Mouse (Mus musculus) testis, postnatal 10 days (tissue): ENCODE results near the gene Ptov1.

Experiments used
- DNase-seq: peaks from one replicate; pipeline ENCODE4 v3.0.0; 2021; ENCODE audit warnings: low spot score

Gene Ptov1

GRCm38 (mm10) chr7:44869697-44870528 is at the start of gene Ptov1:
Ptov1 (minus strand) TSS chr7:44869788.
- peak; percentile 92 for DNase-seq

GRCm38 (mm10) chr7:44919127-44919526 is 49.5 kb upstream of the Ptov1 start:
- DNase-seq = no peak

DNA sequence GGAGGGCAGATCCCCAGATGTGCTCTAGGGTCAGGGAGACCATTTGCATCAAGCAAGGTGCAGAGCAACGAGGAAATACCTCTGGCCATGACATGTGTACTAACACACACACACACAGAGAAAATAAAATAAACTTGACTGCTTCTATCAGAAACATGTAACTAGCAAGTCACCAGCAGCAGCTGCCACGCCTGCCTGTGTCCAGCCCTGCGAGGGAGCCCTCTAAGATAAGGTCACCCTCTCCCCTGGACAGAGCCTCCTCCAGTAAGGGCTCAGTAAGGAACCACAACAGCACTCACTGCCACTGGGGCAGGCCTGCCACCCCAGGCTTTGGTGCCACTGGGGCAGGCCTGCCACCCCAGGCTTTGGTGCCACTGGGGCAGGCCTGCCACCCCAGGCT is 48.6 kb upstream of the Ptov1 start:
- no peak for DNase-seq

DNA sequence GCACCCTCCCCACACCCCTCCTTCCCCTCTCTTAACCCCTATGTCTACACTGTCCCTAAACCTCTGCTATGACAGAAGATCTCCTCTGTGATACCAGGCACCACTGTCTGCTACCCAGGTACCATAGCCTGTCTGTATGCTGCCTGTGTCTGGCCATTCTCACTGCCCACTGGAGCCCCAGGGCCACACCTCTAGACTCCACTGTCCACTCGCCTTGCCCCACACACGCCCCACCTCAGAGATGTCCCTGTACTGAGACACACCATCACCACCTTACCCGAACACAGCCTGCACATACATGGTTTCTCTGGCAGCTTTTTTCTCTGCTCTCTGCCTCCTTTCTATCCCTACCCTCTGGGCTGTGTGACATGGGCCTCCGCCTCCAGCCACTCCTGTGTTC is 47.3 kb upstream of the Ptov1 start:
- no peak for DNase-seq

DNA sequence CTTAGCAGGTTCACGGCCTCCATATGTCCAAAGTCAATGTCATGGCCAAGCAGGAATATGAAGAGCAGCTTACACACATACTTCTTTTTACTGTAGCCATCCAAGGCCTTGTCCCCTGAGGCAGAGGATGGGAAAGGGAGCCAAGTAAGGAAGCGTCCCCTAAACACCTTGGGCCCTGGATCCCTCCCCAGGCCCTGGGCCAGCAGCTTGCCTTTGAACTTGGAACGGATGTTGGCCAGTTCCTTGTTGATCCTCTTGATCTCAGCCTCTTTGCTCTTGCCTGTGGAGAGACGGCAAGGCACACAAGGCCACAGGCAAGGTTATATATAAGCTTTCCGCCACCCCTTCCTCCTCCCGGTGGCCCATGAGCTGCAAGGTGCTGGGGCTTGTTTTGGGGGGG is 46.6 kb upstream of the Ptov1 start:
- peak; percentile 41 for DNase-seq

DNA sequence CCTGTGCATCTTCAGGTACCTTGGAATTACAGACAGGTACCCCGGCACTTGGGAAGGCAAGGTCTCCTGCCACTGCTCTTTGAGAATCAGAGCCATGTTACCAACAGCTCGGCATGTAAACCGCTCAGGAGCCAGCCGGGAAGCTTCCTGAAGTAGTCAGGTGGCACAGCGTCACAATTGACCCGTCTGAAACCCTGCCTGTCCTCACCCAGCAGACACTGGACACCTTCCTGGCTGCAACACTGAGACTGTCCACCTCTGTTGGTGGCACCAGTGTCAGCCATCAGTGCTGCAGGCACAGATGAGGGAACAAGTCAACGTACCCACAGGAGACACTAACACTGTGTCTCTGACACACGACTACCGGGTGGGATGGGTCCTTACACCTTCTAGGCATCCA is 45.7 kb upstream of the Ptov1 start:
- DNase-seq = no peak

DNA sequence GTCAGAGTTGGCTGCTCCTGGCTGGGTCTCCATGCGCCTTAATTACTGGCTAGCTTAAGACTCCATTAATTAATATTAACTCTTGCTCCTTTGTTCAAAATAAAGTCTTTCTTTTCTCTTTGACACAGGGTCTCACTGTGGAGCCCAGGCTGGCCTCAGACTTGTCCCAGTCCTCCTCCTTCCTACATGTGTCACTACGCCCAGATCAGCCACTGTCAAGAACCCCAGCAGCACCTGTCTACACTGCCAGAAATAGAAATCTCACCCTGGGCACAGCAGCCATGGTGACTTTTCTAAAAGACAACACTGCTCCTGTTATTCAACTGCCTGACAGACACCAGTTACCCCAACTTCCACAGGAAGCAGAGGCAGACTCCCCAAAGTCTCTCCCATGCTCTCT is 44.8 kb upstream of the Ptov1 start:
- no peak for DNase-seq

DNA sequence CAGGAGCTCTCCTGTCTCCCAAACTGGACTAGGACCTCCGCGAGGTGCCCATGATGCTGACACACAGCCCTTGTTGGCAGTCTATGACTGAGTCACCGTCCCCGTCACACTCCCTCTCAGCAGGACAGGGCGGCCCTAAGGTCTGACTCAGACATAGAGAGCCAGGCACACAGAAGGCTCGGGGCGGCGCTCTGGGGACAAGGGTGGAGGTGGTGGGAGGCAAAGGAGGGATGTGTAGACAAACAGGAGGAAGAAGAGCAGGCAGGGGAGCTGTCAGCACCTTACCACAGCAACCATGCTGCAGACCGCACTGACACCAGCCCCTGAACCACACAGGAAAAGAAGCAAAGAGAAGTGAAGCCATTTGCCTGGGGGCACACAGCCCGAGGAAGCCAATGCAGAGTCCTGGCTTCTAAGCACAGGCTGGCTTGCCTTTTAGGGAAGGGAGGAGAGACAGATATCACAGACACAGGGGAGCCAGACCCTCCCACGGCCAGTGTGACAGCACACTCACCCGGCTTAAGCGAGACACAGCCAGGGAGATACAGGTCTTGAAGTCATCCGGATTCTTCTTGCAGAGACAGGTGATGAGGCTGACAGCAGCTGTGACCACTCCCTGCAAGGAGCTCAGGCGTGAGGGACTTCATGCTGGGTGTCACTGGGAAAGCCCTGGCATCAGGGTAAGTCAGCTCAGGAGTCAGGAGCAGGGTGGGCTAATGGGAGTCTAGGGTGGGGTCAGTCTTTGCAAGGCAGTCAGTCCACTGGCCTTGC is 39.3 kb upstream of the Ptov1 start:
- DNase-seq = no peak

DNA sequence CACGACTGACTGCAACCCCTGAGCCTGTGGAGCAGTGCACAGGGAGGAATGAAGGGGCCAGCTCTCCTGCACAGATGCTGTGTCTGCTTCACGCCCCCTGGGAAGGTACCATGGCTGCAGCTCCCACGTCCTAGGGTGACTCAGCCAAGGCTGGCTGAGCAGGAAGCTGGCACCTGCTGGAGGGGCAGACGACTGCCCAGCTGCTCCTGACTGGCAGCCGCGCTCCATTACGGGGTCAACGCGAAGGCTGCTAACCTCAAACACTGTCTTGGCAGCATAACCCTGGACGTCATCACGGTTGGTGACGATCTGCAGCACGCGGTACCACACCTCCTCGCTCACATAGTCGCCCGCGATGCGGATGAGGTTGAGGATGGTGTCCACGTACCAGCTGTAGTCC is 35.8 kb upstream of the Ptov1 start:
- no peak for DNase-seq

DNA sequence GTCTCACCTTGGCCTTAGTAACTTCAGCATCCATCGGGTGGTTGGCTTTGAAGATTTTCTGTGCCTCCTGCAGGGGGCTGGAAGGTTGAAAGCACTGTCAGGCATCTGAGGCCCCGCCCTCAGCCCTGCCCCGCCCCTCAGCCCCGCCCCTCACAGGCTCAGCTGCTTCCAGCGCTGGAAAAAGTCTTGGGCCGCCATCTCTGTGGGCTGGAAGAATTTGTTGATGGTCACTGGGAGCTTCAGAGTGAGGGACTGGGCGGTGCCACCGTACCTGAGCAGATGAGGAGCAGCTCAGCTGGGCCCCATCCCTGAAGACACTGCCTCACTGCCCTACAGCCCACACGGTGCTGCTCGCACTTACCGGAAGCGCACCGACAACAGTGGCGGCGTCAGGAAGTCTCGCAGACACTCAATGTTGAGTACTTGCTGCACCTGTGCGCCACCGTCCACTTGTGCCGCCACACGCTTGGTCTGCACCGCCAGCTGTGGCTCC is 31.7 kb upstream of the Ptov1 start:
- DNase-seq = peak; percentile 68

DNA sequence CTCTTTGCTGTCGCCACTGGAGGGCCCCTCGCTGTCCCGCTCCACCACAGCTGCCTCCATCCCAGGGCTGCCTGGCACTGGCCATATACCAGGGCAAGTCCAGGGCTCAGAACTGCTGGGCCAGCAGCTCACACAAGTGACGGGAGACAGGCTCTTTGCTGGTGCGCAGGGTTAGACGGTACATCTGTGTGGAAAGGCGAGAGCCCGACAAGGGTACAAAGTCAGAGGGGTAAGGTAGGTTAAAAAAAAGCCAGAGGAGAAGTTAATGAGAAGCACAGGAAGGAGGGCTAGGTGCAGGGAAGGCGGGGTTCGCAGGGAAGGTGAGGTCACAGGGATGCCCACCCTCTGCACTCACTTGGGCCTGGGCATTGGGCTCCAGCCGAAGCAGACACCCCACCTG is 31.0 kb upstream of the Ptov1 start:
- no peak for DNase-seq

- peak; percentile 82 for DNase-seq
Observed at GRCm38 (mm10) chr7:44898607-44899006, 29.0 kb upstream of the Ptov1 start.

DNA sequence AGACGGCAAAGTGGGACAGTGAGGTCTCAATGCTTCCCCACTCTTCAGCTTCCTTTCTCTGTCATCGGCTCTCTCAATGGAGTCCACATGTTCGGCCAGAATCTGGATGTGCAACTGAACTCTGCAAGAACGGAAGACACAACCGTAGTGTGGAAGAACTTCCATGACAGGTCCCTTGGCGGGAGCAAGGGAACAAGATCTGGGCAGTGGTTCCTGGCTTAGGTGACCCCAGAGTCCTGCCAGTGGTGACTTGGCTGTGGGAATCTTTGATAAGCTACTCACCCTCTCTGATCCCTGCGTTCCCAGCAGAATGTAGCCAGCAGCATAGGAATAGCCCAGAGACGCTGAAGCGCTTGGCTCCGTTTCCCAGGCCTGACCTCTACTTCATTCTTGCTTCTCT is 26.9 kb upstream of the Ptov1 start:
- no peak for DNase-seq

GRCm38 (mm10) chr7:44895593-44896434 is 26.2 kb upstream of the Ptov1 start, which contains the start of gene Fuz:
Fuz (plus strand) TSS chr7:44896079.
- DNase-seq = peak; percentile 90

DNA sequence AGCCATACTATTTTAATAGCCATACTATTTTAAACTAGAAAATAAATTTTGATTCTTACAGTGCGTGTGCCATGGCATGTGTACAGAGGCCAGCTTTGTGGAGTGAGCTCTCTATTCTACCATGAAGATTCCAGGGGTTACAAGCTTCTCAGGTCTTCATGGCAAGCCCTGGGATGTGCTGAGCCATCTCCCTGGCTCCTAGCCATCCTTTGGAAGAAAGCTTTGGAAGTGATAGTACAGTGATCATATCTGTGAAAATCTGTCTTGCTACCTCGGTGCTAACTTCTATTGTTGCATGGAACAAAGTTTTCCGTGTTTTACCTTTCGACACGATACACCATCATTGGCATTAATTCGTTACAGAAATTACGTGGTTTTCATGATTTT is 25.6 kb upstream of the Ptov1 start:
- DNase-seq = no peak

- no peak for DNase-seq
Observed at GRCm38 (mm10) chr7:44894175-44894574, 24.6 kb upstream of the Ptov1 start.

- no peak for DNase-seq
Observed at GRCm38 (mm10) chr7:44893197-44893596, 23.6 kb upstream of the Ptov1 start.

DNA sequence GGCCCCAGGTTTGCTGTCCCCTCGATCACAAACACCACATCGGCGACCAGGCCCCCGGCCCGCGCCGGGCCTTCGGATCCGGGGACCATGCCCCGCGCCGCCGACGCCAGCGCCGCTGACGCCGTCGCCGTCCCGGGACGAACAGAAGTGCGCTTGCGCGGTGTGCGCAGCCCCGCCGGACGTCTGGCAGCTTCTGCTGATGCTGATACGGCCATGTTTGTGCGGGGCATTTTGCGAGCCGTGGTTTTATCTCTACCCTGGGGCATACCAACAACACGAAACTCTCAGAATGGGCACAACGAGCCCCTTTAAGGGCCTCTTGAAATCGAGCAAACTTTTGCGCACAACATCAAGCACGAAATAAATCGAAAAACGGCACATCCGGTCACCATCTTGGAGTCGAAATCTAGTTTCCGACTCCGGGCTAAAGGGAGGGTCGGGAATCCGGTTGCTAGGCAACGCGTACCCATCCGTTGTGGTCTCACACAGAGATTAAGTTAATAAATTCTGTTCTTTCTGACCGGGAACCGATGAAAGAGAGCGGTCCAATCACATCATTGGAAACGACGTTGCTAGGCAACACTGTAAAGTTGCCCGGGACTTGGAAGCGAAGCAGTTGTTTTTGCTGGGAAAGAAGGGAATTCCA is 22.8 kb upstream of the Ptov1 start, which contains the start of gene Med25:
Med25 (minus strand) TSS at position 437 of the 646 bp plus-strand sequence.
- DNase-seq = peak; percentile 89

DNA sequence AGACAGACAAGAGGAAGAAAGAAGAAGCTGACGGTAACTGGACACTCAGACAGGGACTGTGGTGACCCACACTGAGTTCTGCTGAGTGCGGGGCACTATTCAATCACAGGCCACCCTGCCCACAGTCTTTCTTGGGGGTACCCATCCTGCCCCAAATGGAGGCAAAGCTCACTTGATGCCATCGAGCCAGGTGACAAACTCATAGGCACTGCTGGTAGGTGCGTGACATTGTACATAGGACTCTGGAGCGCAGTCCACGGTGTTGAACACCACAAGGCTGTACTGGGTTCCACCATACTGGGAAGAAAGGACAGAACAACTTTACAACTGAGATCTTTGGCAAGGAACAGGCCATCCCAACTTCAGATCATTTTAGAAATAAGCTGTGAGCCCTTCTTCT is 22.0 kb upstream of the Ptov1 start:
- DNase-seq = no peak

DNA sequence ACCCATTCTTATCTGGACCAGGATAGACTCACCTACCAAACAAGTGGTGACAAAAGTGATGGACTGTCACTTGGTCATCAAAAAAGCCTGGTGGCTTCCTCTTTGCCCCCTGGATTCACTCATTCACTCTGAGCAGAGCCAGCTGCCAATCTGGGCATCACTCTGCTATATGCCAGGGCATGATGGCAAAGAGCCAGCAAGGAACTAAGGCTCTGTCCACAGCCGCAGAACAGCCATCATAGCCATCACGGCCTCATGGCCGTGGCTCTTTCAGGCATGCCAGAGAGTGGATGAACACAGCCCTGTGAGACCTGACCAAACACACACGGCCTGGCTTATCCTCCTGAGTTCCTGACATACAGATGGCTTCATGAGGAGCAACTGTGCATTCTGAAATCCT is 21.1 kb upstream of the Ptov1 start:
- no peak for DNase-seq

GRCm38 (mm10) chr7:44890180-44890579 is 20.6 kb upstream of the Ptov1 start:
- no peak for DNase-seq
